Mouse (Mus musculus) G1E-ER4 (cell line): ENCODE results near the gene Pcolce. TPM values are rescaled to one million over a fixed set of nuclear protein-coding genes. Genes with fewer than 3 reads are reported as not detected.

Experiments
- GATA1 ChIP-seq: IDR thresholded peaks from one replicate; pipeline ENCODE4 v1.8.0; 2012; ENCODE audit warnings: low read length, inconsistent platforms
- polyA plus RNA-seq: library from polyadenylated mRNA; stranded (reverse); fragments of >175 nt; gene quantifications from 2 replicates; pipeline ENCODE4 v1.2.3, GENCODE M21; 2012

The Pcolce gene
- polyA plus RNA-seq, 1 experiment = 0.11 TPM

- no peak for TF ChIP-seq GATA1
These were observed 25.9 kb upstream of the Pcolce start for GRCm38 (mm10) chr5:137639472-137639871.

- no peak for TF ChIP-seq GATA1
These were observed 20.0 kb upstream of the Pcolce start for GRCm38 (mm10) chr5:137633397-137634084.

GRCm38 (mm10) chr5:137631591-137631990 lies 18.0 kb upstream of the Pcolce start:
- no peak for TF ChIP-seq GATA1

DNA sequence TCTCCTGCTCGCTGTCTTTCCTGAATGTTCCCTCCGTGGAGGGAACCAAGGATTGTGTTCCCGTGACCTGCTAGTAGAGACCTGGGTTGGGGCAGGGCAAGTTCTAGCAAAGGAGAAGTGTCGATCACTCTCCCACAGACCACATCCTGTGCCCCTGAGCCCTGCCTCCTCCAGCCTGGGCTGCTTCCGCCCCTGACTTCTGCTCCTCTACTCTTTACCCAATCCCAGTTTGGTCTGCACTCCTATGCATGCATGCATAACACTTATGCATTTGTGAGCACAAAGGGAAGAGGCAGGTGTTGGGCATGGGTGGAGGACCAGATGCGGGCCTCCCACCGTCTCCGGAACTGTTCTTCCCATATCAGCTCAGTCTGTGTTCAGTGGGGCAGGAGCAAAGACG lies 17.6 kb upstream of the Pcolce start:
- no peak for TF ChIP-seq GATA1

DNA sequence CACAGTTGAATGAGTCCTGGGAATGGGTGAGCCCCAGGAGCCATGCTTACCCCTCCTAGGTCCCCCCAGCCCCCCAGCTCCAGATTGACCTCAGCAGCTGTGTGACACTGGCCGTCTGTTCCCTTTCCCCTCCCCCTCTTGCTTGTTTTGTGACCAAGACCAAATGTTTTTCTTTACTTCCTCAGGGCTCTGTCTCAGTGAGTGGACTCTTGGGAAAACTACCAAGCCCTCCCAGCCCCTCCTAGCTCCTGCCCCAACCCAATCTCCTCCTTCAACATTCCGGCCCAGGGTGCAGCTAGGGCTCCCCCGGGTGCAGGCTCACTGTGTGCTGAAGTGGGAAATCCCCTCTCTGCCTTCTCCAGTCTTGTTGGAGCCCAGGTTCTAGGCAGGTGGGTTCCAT lies 17.0 kb upstream of the Pcolce start:
- TF ChIP-seq GATA1 = no peak

- TF ChIP-seq GATA1 = no peak
These were observed 16.4 kb upstream of the Pcolce start for GRCm38 (mm10) chr5:137629906-137630545.

DNA sequence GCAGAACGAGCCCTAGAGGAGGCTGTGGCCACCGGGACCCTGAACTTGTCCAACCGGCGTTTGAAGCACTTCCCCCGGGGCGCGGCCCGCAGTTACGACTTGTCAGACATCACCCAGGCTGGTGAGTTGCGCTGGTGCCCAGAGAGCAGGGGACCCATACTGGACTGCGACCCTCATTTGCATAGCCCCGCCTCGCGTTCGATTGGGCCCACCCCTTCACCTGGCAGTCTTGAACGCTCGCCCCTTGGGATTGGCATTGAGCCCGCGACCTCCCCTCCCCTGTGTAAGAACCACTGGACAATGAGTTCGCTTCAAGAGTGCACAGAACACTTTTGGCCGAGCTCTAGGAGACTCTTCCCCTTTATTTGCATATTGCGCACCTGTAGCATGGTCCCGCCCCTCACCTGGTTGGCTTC lies 15.7 kb upstream of the Pcolce start:
- no peak for TF ChIP-seq GATA1

DNA sequence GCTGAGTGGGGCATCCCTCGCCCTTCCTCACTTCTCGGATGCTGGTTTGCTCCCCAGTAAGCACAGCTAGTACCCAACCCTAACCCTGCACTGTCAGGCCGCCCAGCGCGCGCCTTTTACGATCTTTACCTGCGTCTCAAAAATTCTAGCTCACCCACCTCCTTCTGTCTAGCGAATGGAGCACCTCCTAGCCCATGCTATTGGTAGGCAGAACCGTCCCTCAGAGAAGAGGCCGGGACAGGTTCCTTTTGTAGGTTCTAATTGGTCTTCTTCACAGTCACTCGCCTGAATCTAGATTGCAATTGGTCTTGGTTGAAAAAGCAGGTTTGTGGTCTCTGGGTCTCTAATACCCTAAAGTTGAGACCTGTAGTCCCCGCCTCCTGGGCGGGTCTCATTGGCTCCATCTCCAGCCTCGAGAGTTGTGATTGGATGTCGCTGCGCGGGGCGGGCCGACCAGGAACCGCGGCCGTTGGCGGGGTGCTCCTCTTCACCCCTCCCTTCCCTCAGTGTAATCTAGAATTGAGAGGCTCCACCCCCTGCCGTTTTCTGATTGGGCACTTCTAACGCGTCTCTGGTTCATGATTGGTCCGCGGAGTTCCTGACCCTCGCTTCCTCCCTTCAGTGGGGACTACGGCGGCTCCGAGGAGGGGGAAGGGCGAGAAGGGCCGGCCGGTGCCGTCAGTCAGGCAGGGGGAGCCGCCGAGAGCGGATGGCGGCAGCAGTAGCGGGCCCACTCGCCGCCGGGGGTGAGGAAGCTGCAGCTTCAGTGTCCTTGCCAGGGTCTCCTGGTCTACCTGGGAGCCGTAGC lies 15.1 kb upstream of the Pcolce start, which contains the start of the genes Fbxo24, Lrch4 and Gm20605:
Gene Fbxo24 (minus strand): TSS at position 505 of the 808 bp plus-strand sequence.
Gene Lrch4 (plus strand): TSS at position 624 of the 808 bp plus-strand sequence.
Gene Gm20605 (plus strand): TSS at position 678 of the 808 bp plus-strand sequence.
- no peak for TF ChIP-seq GATA1

DNA sequence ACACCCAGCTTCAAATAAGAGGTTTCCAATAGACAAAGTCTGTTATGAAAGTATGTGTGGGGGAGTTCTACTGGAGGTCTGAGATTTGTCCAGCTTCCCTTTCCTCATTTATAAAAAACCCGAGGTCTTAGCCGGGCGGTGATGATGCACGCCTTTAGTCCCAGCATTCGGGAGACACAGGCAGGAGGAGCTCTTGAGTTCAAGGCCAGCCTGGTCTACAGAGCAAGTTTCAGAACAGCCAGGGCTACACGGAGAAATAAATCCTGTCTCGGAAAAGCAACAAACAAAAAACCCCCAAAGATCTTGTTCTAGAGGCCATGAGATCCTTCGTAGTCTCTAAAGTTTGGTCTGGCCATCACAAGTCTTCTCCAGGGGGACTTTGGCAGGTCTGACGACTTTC lies 14.4 kb upstream of the Pcolce start:
- no peak for TF ChIP-seq GATA1

DNA sequence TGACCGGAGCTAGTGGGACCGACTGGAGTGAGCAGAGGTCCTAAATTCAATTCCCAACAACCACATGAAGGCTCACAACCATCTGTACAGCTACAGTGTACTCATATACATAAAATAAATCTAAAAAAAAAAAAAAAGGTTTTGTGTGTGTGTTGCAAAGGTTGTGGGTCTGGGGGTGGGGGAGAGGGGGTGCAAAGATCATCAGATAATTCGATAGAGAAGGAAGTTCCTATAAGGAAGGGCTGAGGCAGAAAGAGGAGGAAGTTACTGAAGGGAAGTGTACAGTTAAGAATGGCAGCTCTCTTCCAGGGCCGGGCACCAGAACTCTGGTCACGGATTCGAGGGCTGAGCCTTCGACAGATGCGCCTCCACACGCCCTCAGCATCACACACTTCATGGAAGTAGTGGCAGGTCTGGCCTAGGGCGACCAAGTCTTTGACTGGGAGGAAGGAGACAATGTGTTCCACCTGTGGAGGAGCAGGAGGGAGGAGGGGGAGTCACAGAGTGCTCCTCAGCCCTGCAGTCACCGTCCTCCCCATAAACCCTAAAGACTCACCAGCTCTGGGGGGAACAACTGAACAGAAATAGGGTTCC lies 10.4 kb upstream of the Pcolce start:
- no peak for TF ChIP-seq GATA1

GRCm38 (mm10) chr5:137615347-137615746 lies 1.8 kb upstream of the Pcolce start:
- no peak for TF ChIP-seq GATA1

- TF ChIP-seq GATA1 = no peak
These were observed 508 bp downstream of the Pcolce start for GRCm38 (mm10) chr5:137613076-137613475.

DNA sequence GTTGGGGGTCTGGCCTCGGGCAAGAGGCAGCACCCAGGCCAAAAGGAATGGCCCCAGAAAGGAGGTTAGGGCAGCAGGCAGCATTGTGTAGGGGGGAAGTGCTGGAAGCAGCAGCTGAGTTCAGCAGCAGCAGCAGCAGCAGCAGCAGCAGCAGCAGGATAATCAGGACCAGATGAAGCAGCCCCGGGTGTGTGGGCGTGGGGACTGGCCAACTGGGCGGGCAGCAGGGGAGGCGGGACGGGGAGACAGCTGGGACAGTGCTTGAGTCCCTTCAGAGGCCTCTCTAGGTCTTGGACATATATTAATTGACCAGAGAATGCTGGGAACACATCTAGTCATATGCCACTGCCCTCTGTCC lies 2.4 kb downstream of the Pcolce start:
- no peak for TF ChIP-seq GATA1

DNA sequence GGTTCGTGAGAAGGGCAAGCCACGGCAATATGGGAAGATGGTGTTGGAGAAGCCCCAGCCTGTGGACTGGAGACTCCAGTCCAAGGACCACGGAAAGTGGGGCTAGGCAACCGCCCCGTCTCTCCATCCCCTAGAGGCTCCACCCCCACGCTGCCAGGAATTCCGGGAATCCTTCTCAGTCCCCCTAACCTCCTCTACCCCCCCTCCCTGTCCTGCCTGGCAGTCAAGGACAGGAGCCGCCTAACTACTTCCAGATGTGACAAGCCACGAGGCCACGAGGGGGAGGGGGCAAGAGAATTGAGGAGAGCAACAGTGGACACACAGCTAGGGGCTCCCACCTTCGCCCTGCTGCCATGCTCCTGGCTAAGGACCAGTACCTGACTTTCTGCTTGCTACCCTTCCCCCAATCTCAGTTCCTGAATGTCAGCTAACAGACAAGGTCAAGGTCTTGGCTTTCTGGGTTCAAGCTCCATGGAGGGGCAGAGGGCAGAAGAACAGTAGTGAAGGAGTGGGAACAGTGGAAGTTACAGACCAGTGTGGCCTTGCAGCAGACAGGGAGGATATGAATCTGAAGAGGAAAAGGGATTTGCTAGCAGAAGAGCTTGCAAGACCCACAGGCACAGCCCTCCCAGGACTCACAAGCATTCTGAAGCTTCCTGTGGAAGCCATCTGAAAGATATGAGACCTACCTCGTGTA lies 2.9 kb downstream of the Pcolce start:
- no peak for TF ChIP-seq GATA1

GRCm38 (mm10) chr5:137610056-137610455 lies 3.5 kb downstream of the Pcolce start:
- no peak for TF ChIP-seq GATA1
